Mouse (Mus musculus) E14TG2a.4 (cell line): ENCODE data around the gene Rcsd1.

Experiments
- CTCF ChIP-seq: conservative IDR thresholded peaks from 2 replicates; pipeline ENCODE4 v1.5.1; 2014; ENCODE audit warnings: low read length
- NANOG ChIP-seq: IDR thresholded peaks from 2 replicates; pipeline ENCODE4 v1.6.1; 2014; ENCODE audit warnings: borderline replicate concordance, low read length, mixed read lengths
- POU5F1 ChIP-seq: IDR thresholded peaks from 2 replicates; pipeline ENCODE4 v1.6.1; 2014; ENCODE audit warnings: low read length, borderline replicate concordance

- no peak for TF ChIP-seq CTCF
- no peak for TF ChIP-seq NANOG
- no peak for TF ChIP-seq POU5F1
Measured at GRCm38 (mm10) chr1:165681045-165681794, 28.3 kb downstream of the Rcsd1 start.
